Mouse (Mus musculus): Measurements from ENCODE around the gene Eaf2. TPM values are rescaled to one million over a fixed set of nuclear protein-coding genes. Genes with fewer than 3 reads are reported as not detected.
A peak's percentile ranks its signal among the peaks of the same experiment; 100 is the strongest.
"Not testable (repeated sequence)": the region's sequence is repeated elsewhere in the genome, so short reads cannot be mapped to it uniquely, and the experiment has no call there.

The Eaf2 gene
- polyA plus RNA-seq, 1 experiment from 2014 or later, result 0.57 TPM

DNA sequence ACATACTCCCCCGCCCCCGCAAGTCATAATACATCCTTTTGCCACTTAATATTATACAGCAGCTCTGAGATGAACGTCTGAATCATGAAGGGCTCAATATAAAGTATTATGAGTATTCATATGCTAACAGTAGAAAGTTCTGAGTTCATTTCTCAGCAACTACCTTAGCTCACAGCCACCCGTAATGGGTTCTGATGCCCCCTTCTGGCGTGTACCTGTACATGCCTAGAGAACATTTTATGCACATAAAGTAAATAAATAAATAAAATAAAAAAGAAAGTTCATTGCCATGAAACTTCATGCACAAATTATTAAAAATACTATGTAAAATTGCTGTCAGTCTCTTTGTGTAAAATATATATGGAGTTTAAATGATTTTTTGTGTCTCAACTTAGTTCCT is 2.5 kb upstream of the Eaf2 start:
- no peak overlapping the region for H3K9ac ChIP-seq (ENCODE audit: low read length)
- H3K27me3 ChIP-seq (replicated peaks; ENCODE audit: control insufficient read depth, insufficient read depth, low read length), result no peaks in the 10 kb centered on the region
- no peak overlapping the region for H3K4me3 ChIP-seq (ENCODE audit: low read depth, low read length)
- no peak for ATAC-seq
- DNase-seq (ENCODE audit: low spot score), result no peak
- peaks cover 15% of the 10 kb centered on the region for H3K4me1 ChIP-seq (ENCODE audit: control insufficient read depth, insufficient read depth, low read length)
- H3K9me3 ChIP-seq (replicated peaks; ENCODE audit: control insufficient read depth, low read length), result no peaks in the 10 kb centered on the region
- H3K4me2 ChIP-seq (ENCODE audit: low read length), result no peak overlapping the region
- 76% methylated on average over 5 of the region's 5 CpGs for WGBS
- peaks cover 2% of the 10 kb centered on the region; the same call in 1 of the 2 replicates for H3K36me3 ChIP-seq (ENCODE audit: control insufficient read depth, insufficient read depth, low read length)
- H3K27ac ChIP-seq (ENCODE audit: low read depth, low read length), result no peak overlapping the region

DNA sequence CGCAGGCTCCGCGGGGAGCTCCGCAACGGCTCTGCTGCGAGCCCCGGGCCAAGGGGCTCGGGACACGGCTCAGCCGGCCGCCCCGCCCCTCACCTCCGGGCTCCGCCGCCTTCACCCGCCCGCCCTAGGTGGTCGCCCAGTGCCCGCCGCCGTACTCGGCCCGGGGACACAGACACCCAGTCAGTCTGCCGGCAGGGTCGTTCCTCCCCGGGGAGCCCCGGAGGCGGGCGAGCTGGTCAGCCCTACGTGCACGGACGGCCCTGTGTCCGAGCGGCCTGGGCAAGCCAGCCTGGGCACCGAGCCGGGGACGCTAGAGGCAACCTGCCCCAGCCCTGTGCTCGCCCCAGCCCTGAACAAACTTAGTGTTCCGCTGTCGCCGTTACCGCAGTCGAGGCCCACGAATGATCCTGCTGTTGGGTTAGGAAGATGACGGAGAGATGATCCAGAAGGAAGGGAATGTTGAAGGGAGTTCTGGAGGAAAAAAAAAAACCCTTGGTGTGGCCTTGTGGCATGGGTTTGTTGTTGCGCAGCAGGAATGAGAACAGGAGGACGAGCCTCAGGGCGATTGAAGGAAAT is 561 bp upstream of the Eaf2 start:
- Histone ChIP-seq H3K27me3 (replicated peaks; ENCODE audit: control insufficient read depth, insufficient read depth, low read length) (no peaks in the 10 kb centered on the region), H3K4me2 (ENCODE audit: low read length) (peak overlapping the region; percentile 75), H3K4me1 (ENCODE audit: control insufficient read depth, insufficient read depth, low read length) (peaks cover 15% of the 10 kb centered on the region), H3K9me3 (replicated peaks; ENCODE audit: control insufficient read depth, low read length) (no peaks in the 10 kb centered on the region), H3K36me3 (ENCODE audit: control insufficient read depth, insufficient read depth, low read length) (peaks cover 13% of the 10 kb centered on the region), H3K27ac (ENCODE audit: low read depth, low read length) (peak overlapping the region; percentile 63), H3K4me3 (ENCODE audit: low read depth, low read length) (peak overlapping the region; percentile 79), H3K9ac (ENCODE audit: low read length) (peak overlapping the region; percentile 80)
- no peak for DNase-seq (ENCODE audit: low spot score)
- no peak; the same call in 1 of the 2 replicates for ATAC-seq
- under 1% methylated on average over 42 of the region's 48 CpGs for WGBS

DNA sequence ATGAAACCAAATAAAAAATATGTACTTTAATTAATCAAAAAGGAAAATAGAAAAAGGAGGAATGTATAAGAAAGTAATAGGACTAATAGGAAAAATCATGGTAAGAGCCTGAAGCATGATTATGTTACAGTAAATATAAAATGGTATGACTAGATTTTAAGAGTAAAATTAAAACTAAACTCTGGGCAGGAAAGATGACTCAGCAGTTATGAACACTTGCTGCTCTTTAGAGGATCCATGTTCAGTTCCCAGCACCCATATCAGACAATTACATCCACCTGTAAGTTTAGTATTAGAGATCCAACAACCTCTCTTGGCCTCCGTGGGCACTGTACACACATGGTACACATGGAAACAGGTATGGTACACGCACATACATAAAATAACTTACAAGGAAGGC is 5.4 kb downstream of the Eaf2 start:
- no peak for DNase-seq (ENCODE audit: low spot score)
- no peak overlapping the region for H3K4me3 ChIP-seq (ENCODE audit: low read depth, low read length)
- WGBS, result 96% methylated on average over 2 of the region's 2 CpGs
- ATAC-seq, result no peak
- peaks cover 6% of the 10 kb centered on the region; the same call in 1 of the 2 replicates for H3K4me1 ChIP-seq (ENCODE audit: control insufficient read depth, insufficient read depth, low read length)
- no peaks in the 10 kb centered on the region for H3K27me3 ChIP-seq (replicated peaks; ENCODE audit: control insufficient read depth, insufficient read depth, low read length)
- H3K9ac ChIP-seq (ENCODE audit: low read length), result no peak overlapping the region
- H3K27ac ChIP-seq (ENCODE audit: low read depth, low read length), result no peak overlapping the region
- H3K4me2 ChIP-seq (ENCODE audit: low read length), result no peak overlapping the region
- H3K9me3 ChIP-seq (replicated peaks; ENCODE audit: control insufficient read depth, low read length), result no peaks in the 10 kb centered on the region
- H3K36me3 ChIP-seq (ENCODE audit: control insufficient read depth, insufficient read depth, low read length), result peaks cover 50% of the 10 kb centered on the region

DNA sequence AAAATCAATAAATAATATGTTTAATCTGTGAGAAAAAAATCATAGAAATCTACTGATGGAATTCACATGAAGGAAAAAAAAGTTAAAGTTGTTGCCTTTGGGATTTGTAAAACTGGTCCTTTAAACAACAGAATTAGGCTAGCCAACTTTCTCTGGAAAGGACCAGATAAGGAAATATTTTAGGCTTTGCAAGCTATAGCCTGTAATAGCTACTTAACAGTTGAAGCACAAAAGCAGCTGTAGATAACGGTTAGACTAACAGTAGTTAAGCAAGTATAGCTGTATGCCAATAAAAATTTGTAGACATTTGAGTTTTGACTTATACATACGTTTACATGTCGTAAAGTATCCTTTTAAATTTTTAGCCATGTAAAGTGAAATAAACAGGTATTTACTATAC is 11.2 kb downstream of the Eaf2 start:
- Histone ChIP-seq H3K9ac (ENCODE audit: low read length) (no peak overlapping the region), H3K4me1 (ENCODE audit: control insufficient read depth, insufficient read depth, low read length) (no peaks in the 10 kb centered on the region), H3K4me3 (ENCODE audit: low read depth, low read length) (no peak overlapping the region), H3K4me2 (ENCODE audit: low read length) (no peak overlapping the region), H3K36me3 (ENCODE audit: control insufficient read depth, insufficient read depth, low read length) (peaks cover 48% of the 10 kb centered on the region), H3K27ac (ENCODE audit: low read depth, low read length) (no peak overlapping the region), H3K27me3 (replicated peaks; ENCODE audit: control insufficient read depth, insufficient read depth, low read length) (no peaks in the 10 kb centered on the region), H3K9me3 (replicated peaks; ENCODE audit: control insufficient read depth, low read length) (no peaks in the 10 kb centered on the region)
- 95% methylated on average over 3 of the region's 3 CpGs for WGBS
- no peak for ATAC-seq
- no peak for DNase-seq (ENCODE audit: low spot score)

DNA sequence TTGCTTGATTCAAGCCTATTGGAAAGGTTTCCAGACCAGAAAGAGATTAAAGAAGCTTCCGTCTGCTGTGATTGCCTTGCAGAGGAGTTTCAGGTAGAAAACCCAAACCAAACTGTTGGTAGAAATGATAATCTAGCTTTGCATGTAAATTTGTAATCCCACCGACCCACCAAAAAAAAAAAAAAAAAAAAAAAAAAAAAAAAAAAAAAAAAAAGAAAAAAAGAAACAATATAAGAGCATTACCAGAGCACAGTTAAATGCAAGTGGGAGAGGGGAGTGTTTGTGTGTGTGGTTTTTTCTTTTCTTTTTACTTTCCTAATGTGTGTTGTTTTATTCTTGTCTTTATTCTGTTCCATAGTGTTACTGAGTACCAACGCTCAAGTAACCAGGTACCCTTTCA is 23.6 kb downstream of the Eaf2 start:
- no peak for ATAC-seq
- Histone ChIP-seq H3K27me3 (replicated peaks; ENCODE audit: control insufficient read depth, insufficient read depth, low read length) (no peaks in the 10 kb centered on the region), H3K4me3 (ENCODE audit: low read depth, low read length) (no peak overlapping the region), H3K36me3 (ENCODE audit: control insufficient read depth, insufficient read depth, low read length) (peaks cover 46% of the 10 kb centered on the region), H3K9me3 (replicated peaks; ENCODE audit: control insufficient read depth, low read length) (no peaks in the 10 kb centered on the region), H3K27ac (ENCODE audit: low read depth, low read length) (no peak overlapping the region), H3K4me1 (ENCODE audit: control insufficient read depth, insufficient read depth, low read length) (no peaks in the 10 kb centered on the region), H3K9ac (ENCODE audit: low read length) (no peak overlapping the region), H3K4me2 (ENCODE audit: low read length) (no peak overlapping the region)
- no peak for DNase-seq (ENCODE audit: low spot score)
- WGBS, result 87% methylated on average over 3 of the region's 3 CpGs

DNA sequence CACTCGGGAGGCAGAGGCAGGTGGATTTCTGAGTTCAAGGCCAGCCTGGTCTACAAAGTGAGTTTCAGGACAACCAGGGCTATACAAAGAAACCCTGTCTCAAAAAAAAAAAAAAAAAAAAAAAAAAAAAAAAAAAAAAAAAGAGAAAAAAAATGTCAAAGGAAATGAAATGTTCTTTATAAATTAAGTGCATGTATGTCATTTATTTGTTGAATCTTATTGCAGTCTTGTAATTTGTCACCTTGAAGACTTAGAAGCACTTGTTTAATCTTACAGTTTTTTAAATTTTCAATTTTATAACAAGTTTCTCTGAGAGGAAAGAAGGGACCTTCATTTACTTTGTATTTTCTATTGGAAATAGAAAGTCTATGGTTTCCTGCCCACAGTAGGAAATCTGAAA is 27.9 kb downstream of the Eaf2 start:
- H3K27me3 ChIP-seq (replicated peaks; ENCODE audit: control insufficient read depth, insufficient read depth, low read length), result not testable (repeated sequence)

DNA sequence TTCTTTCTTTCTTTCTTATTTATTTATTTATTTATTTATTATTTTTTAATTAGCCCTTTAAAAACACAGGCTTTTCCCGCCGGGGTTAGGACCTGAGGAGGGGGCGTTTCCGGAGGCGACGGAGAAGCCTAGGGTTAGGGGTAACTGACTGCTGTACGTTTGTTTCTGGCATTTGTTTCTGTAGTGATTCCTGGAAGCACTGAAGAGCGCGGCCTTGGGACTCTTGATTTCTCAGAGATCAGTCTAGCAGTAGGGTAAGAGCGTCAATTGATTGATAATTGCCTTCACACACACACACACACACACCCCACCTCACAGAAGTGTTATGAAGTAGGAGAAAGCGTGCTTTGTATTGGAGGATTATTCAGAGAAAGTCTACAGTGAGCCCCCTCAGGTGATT is 46.0 kb downstream of the Eaf2 start:
- Histone ChIP-seq H3K9ac (ENCODE audit: low read length) (peak overlapping the region; percentile 85), H3K9me3 (replicated peaks; ENCODE audit: control insufficient read depth, low read length) (no peaks in the 10 kb centered on the region), H3K36me3 (ENCODE audit: control insufficient read depth, insufficient read depth, low read length) (no peaks in the 10 kb centered on the region), H3K27ac (ENCODE audit: low read depth, low read length) (no peak overlapping the region), H3K4me3 (ENCODE audit: low read depth, low read length) (peak overlapping the region; percentile 84), H3K4me2 (ENCODE audit: low read length) (peak overlapping the region; percentile 63), H3K27me3 (replicated peaks; ENCODE audit: control insufficient read depth, insufficient read depth, low read length) (no peaks in the 10 kb centered on the region), H3K4me1 (ENCODE audit: control insufficient read depth, insufficient read depth, low read length) (peaks cover 3% of the 10 kb centered on the region; the same call in 1 of the 2 replicates)
- ATAC-seq (peak; percentile 40), DNase-seq (ENCODE audit: low spot score) (peak; percentile 29)
- 1% methylated on average over 11 of the region's 11 CpGs for WGBS

More for the DNA sequence above, 27.9 kb downstream of the Eaf2 start:
- not testable (repeated sequence) for DNase-seq (ENCODE audit: low spot score); H3K9ac ChIP-seq (ENCODE audit: low read length); H3K4me1 ChIP-seq (ENCODE audit: control insufficient read depth, insufficient read depth, low read length); H3K9me3 ChIP-seq (replicated peaks; ENCODE audit: control insufficient read depth, low read length); ATAC-seq; H3K4me2 ChIP-seq (ENCODE audit: low read length); H3K4me3 ChIP-seq (ENCODE audit: low read depth, low read length); H3K27ac ChIP-seq (ENCODE audit: low read depth, low read length)
- WGBS, result 91% methylated on average over 1 of the region's 1 CpGs
- peaks cover 42% of the 10 kb centered on the region for H3K36me3 ChIP-seq (ENCODE audit: control insufficient read depth, insufficient read depth, low read length)

DNA sequence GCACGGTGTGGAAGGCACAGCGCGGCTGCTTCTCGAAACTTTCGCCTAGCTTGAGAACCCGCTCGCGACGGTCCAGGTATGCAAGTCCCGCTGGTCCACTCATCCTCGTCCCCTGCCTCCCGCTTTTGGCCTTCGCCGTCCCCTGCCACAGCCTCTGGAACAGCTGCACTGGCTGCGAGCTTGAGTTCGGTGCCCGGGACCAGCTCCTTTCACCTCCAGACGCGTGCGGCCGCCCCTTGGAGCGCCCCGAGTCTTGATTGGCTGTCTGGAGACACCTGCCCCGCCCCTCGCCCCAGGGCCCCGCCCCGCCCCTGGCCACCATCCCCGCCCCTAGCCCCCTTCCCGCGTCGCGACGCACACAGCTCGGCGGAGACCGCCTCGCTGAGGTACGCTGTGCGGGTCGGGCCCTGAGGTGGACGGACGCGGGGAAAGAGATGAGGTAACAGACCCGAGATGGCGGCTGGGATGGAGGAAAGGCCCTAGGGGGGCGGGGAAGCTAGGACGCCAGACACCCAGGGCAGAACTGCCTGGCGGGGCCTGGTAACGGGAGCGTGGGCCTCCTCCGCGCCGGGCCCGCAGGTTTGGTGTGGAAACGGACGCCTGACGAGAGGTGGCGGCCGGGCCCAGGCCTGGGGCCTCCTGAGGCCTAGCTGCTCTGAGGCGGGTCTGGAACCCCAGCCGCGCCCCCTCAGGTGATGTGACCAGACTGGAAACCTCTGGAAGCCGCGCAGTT is 46.6 kb downstream of the Eaf2 start, which contains the start of gene Iqcb1:
Iqcb1 (plus strand) TSS at position 332 of the 733 bp plus-strand sequence.
- WGBS, result under 1% methylated on average over 63 of the region's 64 CpGs

DNA sequence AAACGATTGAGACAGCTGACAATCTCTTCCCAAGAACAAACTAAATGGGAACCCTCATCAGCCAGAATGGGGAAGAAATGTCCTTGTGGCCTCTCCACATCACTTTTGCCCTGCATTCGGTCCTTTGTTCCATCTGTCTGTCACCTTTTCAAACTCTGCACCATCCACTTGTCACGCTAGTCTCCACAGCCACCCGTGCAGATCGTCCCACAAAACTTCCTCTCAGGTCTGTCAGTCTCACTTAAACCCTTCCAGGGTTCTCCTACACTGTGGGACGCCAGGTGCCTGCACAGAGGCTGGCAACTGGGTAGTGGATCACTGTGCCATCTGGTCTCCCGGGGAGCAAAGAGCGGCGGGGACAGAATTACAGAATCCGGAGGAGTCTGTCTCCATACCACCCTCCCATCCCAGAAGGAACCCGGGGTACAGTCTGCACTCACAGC is 47.2 kb downstream of the Eaf2 start:
- Histone ChIP-seq H3K4me1 (ENCODE audit: control insufficient read depth, insufficient read depth, low read length) (peaks cover 3% of the 10 kb centered on the region; the same call in 1 of the 2 replicates), H3K27me3 (replicated peaks; ENCODE audit: control insufficient read depth, insufficient read depth, low read length) (no peaks in the 10 kb centered on the region), H3K9me3 (replicated peaks; ENCODE audit: control insufficient read depth, low read length) (no peaks in the 10 kb centered on the region), H3K36me3 (ENCODE audit: control insufficient read depth, insufficient read depth, low read length) (no peaks in the 10 kb centered on the region), H3K27ac (ENCODE audit: low read depth, low read length) (no peak overlapping the region), H3K4me3 (ENCODE audit: low read depth, low read length) (peak overlapping the region; percentile 84), H3K9ac (ENCODE audit: low read length) (peak overlapping the region; percentile 85), H3K4me2 (ENCODE audit: low read length) (peak overlapping the region; percentile 63)
- ATAC-seq (no peak), DNase-seq (ENCODE audit: low spot score) (no peak)
- 4% methylated on average over 11 of the region's 11 CpGs for WGBS

More for the DNA sequence above, 46.6 kb downstream of the Eaf2 start, which contains the start of gene Iqcb1:
- DNase-seq (ENCODE audit: low spot score) (peak; percentile 90), ATAC-seq (peak; percentile 99)
- no peaks in the 10 kb centered on the region for H3K9me3 ChIP-seq (replicated peaks; ENCODE audit: control insufficient read depth, low read length)
- peak within 1 kb of the TSS; percentile 75; the same call in 1 of the 2 replicates for H3K27ac ChIP-seq (ENCODE audit: low read depth, low read length)
- peaks cover 3% of the 10 kb centered on the region; the same call in 1 of the 2 replicates for H3K4me1 ChIP-seq (ENCODE audit: control insufficient read depth, insufficient read depth, low read length)
- H3K4me3 ChIP-seq (ENCODE audit: low read depth, low read length), result peak within 1 kb of the TSS; percentile 84
- no peaks in the 10 kb centered on the region for H3K36me3 ChIP-seq (ENCODE audit: control insufficient read depth, insufficient read depth, low read length)
- peak within 1 kb of the TSS; percentile 63 for H3K4me2 ChIP-seq (ENCODE audit: low read length)
- no peaks in the 10 kb centered on the region for H3K27me3 ChIP-seq (replicated peaks; ENCODE audit: control insufficient read depth, insufficient read depth, low read length)
- H3K9ac ChIP-seq (ENCODE audit: low read length), result peak within 1 kb of the TSS; percentile 85

All from forebrain, embryonic 14.5 days (tissue).